Mouse (Mus musculus): ENCODE measurements around the gene Cobll1.

The Cobll1 gene

DNA sequence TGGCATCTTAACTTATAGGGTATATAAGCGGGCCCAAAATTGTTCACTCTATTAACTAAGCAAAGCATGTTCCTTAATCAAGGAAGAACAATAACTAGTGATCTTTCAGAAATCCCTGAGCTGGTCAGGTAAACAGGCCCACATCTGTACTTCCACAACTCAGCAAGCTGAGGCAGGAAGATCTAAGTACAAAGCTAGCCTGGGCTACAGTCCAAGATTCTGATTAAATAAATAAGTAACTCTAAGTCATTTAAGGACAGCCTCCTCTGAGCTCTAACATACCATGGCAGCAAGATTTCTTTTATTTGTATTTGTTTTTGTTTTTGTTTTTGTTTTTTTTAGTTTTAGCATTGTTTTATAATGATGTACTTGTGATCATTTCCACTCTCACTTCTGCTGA lies 42.2 kb downstream of the Cobll1 start:
- DNase-seq (ENCODE audit: low read depth): no peak

DNA sequence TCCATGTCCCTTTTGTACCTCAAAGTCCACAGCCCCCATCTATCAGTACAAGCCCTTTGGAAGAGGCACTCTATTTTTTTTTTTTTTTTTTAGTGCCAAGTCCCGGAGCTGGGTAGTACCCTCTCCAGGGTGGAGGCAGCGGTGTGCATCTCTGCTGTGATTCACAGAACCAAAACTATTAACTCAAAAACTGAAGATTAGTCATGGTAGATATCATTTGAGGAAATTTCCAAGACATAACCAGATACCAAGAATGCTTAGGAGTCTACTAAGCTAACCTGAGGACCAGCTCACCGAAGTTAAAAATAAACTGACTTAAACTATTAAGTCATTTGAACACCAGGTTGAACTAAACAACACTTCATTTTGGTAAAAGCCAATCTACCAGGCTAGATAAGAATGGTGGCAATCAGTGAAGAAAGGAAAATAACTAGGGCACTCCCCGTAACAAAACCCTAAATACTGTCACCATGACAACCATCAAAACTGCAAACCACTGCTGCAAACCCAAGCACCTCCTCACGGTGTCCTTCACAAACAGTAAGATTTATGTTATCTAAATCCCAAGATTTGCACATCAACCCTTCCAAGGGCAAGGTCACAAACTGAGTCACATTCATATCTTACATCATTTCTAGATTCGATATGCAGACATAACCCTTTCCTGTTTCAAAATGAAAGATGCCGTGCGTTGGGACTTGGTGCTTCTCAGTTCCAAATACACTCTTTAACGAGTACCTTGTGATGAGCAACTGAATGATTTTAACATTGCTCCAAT lies 43.8 kb downstream of the Cobll1 start:
- no peak for DNase-seq (ENCODE audit: low read depth)

DNA sequence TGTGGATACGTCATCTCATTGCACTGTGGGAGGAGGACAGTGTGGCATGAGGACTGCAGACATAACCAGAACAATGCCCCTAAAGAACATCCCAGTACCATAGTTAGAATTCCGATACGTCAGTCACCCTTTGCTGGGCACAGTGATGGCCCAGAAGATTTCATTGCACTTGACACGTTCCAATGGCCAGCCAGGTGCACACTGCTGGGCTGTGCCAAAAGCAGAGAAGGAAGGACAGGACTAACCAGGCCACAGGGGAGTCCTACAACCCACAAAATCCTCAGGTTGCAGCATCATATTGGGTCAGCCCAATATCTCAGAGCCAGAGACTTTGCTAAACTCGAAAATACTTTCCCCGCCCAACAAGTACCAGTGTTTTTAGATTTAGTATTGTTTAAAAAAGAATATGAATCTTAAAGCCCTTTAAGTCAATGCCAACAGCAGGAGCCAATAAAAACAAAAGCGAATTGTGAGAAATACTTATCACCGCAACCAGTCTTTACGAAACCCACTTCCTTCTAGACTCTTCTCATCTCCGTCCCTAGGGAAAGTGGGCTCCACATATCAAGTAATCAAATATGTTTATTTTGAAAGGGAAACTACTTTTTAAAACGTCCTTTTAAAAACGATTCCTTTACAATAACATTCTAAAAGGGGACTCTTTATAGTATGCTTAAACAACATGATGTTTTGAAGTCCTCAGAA lies 46.0 kb downstream of the Cobll1 start:
- DNase-seq (ENCODE audit: low read depth): no peak

DNA sequence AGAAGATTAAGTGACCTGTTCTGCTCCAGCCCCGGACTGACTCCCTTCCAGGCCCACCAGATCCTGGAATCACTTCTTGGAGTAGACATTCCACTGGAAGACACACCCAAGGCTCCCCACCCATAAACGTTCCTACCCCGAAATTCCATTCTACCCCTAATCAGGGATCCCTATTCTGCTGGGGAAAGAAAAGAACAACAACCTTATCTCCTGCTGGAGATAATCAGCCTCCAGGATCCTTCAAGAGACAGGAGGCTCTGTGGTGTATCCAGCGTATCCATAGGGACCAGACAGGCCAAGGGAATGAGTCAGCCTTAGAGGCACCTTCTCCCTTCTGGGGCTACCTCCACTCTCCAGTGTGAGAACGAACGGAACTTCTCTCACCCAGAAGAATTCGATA lies 47.8 kb downstream of the Cobll1 start:
- DNase-seq (ENCODE audit: low read depth): no peak

DNA sequence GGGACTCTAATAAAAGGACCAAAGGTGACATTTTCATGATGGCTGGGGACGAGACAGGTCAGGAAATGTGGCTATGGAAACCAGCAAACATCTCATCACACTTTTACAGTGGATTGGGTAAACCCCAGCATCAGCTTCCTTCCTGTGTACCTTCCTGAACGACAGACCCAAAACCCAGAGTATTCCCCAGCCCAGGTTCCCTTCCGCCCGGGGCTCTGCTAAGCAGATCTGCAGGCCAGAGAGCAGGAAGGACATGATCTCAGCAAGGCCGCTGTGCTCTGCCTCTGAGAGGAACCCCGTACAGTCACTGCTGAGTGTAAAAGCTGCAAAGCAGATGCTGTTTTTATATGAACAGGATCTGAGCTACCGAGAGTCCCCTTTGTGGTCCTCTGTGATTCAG lies 49.9 kb downstream of the Cobll1 start:
- DNase-seq (ENCODE audit: low read depth): peak; percentile 86

DNA sequence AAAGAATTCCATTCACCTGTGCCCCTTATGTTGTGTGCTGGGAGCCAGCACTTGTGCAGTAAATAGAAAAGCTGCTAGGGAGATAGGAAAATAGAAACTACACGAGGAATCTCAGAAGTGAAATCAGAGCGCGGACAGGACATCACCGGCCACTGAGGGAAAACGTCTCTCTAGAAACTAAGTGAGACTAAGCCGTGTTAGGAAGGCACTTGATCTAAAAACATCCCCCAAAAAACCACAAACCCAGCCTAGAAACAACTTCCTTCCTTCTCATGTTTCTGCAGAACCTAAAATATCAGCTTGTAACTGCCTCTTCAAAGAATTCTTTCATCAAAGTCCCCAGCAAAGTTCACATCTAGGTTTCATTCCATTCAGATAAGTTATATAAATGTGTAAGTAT lies 50.6 kb downstream of the Cobll1 start:
- peak; percentile 84 for DNase-seq (ENCODE audit: low read depth)

DNA sequence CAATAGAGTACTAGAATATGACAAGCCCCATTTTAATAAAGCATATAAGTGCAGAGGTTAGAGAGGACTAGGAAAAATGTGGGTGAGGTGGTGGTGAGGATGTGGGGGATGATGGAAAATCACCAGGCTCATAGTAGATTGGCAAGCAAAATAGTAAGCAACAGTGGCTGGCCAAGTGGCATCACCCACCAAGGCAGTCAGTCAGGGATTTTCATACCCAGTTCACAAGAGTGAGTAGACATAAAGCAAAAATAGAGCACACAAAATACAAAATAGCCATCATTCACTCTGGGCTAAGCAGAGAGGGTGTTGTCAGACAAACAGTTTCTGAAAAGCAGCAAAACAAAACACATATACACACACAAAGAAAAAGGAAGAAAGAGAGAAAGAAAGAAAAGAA lies 51.6 kb downstream of the Cobll1 start:
- no peak for DNase-seq (ENCODE audit: low read depth)

DNA sequence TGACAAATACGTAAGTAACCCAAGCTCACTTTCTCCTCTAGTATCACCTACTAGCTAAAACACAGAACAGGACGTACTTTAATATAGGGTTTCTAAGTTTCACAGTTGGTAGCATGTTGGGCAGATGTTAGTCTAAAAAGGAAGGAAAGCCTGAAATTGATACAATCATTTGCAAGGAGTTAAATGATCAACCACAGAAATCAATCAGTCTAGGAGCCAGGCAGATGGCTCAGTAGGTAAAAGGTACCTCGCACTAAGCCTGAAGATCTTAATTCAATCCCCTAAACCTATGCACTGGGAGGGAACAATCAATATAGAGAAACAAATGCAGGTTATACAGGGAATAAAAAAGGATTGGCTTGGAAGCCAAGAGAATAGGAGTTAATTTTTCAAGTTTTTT lies 52.0 kb downstream of the Cobll1 start:
- DNase-seq (ENCODE audit: low read depth): no peak

DNA sequence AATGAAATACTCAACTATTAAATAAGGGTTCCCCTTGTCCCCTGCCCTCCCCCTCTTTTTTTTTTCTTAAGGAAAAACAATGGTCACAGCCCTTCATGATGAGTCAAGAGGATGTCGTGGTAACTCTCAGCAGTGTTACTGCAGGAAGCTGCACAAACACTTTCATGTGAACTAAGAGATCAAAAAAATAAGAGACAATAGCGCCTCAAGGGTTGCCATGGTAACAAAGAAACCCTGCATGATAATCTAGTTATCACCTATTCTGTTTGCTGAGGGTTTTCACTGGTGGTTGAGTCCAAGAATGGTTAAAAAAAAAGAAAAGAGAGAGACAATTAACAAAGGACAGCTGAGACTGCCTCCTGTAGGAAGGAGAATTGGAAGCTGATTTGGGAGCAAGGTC lies 56.5 kb downstream of the Cobll1 start:
- DNase-seq (ENCODE audit: low read depth): peak; percentile 91

DNA sequence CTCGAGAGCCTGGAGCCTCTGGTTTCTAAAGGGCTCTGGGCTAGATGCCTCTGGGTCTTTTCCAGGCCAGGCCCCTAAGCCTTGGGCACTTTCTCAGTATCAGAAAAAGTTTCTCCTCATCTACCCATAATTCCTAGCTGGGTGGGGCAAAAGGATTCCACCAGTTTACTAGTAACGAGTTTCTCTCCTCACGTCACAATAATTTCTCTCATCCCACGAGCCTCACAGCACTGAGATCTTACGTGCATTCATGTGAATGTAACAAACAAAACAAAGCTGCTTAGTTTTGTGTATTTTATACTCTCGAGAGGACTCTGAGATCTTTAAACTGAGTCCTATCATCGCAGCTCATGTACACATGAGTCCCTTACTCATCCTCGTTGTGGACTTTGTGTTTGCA lies 57.5 kb downstream of the Cobll1 start:
- no peak for DNase-seq (ENCODE audit: low read depth)

DNA sequence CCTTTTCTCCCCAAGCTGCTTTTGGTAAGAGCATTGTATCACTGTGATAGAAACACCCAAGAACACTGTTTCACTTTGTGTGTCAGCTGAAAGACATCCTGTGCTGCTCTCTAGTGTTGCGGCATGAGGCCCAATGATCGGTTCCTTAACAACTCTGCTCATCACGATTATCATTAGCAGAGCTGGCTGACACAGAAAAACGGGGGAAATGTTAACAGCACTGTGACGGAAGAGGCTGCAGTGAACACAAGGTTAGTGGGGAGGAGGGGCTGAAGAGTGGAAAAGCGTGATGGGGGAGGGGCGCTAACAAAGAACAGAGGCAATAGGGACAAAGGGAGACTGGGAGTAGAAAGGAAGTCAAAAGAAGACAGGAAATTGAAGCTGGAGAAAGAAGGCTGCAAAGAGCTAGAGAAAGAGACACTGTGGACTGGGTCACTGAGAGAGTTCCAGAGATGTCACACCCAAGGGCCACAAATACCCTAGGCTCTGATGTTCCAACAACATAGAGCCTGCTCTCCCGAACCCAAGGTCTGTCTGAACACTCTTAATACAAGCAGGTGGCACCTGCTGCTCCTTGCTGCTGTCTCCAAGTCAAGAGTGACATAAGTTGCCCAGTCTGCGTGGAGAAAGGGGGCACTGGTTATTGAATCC lies 58.0 kb downstream of the Cobll1 start:
- peak; percentile 64 for DNase-seq (ENCODE audit: low read depth)

DNA sequence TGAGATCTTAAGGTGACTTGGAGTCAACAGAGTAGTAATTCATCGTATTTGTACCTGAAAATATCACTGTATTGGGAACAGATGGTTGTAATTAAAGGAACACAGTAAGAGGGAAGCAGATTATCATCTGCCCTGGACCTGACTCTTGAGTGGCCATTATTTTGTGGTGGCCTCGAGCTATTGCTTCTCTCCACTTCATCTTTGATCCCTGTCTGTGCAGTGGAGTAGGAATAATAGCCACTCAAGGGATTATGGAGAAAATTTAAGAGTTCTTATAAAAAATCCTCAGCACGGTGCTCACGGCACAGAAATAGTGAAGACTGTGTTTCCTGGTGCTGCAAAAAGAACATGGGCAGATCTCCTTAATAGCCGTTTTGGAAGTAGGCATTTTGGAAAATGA lies 63.6 kb downstream of the Cobll1 start:
- no peak for DNase-seq (ENCODE audit: low read depth)

DNA sequence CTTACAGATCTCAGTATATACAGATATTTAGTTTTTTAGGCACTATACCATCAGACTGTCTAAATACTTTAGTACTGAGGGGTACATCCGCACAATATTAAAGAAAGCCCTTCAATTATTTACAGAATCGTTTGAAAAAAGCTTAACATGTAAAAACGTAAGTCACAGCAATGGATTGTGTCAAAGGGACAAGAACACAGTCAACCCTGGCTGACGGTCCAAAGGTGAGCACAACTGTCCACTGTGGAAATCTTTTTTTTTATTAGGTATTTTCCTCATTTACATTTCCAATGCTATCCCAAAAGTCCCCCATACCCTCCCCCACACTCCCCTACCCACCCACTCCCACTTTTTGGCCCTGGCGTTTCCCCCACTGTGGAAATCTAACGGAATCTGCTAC lies 67.1 kb downstream of the Cobll1 start:
- DNase-seq (ENCODE audit: low read depth): no peak

DNA sequence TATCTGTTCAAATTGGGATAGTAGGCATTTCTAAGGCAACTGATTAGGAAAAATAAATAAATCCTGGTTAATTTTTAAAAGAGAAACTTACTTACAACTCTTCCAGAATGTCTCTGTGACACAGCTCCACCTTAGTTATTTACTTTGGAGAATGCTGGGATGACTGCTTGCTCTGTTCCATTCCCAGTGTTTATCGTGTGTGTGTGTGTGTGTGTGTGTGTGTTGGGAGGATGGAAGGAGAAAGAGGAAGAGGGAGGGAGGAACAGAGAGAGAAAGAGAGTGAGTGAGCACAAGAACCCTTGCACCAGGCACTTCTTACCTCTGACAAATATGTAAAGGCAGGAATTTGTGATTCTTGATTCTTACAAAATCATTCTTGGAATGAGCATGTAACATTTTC lies 67.7 kb downstream of the Cobll1 start:
- DNase-seq (ENCODE audit: low read depth): no peak

DNA sequence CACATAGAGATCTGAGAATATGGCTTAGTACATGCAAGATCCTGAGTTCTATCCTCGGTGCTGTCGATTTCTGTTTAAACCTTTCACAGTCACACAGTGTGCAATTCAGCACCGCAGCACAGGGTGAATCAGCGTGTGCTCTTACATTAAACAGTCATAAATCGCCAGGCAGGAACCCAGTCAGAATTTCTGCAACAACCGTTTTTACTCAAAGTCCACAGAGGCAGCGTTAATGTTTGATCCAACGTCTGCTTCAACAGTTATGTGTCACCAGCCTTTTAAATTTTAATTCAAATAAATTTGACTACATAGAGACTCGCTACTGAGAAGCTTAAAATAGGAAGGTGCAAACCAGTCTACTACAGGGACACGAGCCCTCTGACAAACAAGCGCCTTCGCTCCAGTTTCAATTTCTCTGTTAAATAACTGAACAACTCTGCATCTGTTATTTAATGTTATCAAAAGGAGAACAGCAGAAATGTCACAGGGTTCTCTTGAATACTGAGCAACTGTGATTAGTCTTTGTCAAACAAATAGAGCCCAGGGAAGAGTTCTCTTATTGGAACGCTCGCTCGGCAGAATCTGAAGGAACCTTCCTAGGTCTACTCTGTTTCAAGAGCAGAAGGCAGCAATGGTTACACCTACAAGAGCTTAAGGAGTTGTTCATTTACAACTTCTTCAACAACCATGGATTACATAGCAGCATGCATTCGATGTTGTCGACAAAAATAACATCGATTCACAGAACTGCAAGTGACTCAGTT lies 68.3 kb downstream of the Cobll1 start:
- peak; percentile 42 for DNase-seq (ENCODE audit: low read depth)

DNA sequence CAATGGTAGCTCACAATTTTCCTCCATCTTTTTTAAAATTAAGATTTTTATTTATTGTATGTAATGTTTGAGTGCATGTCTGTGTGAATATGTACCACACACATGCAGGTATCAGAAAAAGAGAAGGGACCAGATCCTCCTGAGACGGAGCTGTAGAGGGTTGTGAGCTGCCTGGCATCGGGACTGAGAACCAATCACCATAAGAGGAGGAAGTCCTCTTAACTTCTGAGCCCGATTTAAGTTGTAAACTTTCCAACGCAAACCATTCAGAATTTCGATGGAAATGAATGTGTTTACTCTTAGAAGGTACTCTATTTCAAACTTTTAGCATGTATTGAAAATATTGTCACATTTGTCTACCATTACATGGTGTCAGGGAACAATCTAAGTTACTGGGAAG lies 68.9 kb downstream of the Cobll1 start:
- DNase-seq (ENCODE audit: low read depth): peak; percentile 29

DNA sequence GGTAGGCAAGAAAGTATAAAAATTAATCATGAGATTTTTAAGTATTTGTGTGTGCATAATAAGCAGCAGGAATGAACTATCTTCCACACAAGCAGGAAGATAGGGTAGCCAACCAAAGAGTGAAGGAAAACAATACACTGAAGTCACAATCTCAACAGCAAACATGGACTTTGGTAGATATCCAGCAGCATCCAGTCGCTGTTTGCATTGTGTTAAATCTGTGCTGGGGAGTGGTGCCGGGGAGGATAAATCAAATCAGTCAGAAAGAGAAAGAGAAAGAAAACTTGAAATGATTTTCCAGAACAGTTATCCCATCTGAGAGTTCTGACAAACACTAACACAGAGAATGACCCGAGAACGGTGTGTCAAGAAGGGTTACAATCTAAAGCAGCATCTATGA lies 75.2 kb downstream of the Cobll1 start:
- DNase-seq (ENCODE audit: low read depth): no peak

DNA sequence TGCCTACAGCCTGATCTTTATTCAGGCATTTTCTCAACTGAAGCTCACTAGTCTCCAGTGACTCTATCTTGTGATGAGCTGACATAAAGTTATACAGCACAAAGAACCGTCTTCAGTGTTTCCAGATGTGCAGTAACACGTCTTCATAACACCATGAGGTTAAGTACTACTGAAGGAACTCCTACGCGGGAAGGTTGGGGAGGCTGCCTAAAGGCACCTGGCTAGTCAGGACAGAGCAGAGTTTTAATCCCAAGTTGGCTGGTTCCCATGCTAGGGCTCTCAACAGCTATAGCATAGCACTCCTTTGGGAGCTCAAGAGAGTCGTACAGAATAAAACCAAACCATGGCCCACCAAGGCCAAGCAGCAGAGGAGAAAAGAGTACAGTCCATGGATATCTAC lies 76.6 kb downstream of the Cobll1 start:
- DNase-seq (ENCODE audit: low read depth): no peak

DNA sequence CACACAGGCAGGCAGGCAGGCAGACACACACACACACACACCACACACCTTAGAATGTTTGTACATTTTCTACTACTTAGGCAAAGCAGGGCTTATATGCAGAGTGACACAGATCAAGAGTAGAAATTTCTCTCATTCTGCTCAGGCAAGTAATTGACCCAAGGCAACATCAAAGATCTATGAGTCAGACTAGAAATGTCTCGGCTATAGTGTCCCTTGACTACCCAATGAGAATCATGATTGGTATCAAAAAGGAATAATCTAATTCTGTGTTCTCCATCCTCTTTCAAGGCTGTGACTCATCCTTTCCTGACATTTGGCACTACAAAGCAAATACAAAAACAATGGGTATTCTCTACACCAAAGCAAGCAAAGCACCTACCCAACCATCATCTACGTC lies 77.5 kb downstream of the Cobll1 start:
- no peak for DNase-seq (ENCODE audit: low read depth)

DNA sequence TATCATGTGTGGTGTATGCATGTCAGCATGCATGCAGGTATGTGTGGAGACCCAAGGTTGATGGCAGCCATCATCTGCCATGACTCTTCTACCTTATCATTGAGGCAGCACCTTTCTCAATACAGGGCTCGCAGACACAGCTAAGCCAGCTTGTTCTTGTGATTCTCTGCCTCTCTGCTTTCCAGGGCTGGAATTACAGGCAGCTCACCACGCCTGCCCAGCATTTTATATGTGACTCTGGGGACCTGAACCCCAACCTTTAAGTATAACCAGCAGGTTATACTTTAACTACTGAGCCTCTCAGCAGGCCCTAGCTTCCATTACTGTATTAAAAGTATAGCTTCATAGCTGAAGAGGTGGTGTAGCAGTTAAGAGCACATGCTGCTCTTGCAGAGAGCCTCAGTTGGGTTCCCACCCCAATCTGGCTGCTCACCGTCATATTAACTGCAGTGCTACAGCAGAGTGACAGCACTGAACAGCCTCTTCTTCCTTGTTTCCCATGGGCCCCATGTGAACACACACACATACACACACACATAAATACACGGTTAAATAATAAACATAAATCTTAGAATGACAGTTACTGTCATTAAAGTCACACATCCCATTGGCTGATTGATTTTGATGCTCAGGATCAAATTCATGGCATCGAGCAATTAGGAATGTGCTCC lies 81.1 kb downstream of the Cobll1 start:
- no peak for DNase-seq (ENCODE audit: low read depth)

DNA sequence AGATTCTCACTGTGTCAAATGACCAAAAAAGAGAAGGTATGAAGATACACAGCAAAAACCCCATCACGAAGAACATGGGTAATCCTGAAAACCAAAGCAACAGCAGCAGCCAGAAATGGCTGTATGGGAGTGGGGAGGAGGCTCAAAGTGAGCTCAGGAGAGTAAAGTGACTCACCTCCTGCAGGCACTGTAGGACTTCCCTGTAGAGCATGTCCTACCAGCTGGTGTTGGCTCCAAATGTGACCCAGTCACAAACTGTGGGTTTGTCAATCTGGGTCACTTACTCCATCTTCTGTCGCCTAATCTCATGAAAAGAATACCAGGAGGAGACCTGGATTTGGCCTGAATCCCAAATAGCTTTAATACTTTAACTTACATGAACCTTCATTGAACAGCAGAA lies 81.9 kb downstream of the Cobll1 start:
- no peak for DNase-seq (ENCODE audit: low read depth)

DNA sequence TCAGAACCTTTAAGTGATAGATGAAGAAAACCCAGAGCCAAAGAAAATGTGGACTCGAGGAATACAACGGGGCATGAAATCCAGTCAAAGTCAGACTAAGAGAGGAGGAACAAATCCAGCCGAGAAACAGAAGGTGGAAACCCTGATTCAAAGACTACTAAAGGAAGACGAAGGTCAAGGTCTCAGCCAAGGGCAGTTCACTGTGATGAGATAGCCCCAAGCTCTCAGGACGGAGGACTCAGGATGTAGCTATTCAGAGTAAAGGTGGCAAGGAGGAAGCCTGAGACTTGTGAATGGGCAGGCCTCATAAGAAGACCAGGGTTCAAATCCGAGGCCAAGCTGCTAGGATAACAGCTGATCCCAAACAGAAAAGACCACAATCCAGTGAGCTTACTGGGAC lies 90.3 kb downstream of the Cobll1 start:
- DNase-seq (ENCODE audit: low read depth): no peak
